Mouse (Mus musculus) bone marrow, adult 2 months (tissue): ENCODE results near the gene Cyp2ab1. TPM values are rescaled to one million over a fixed set of nuclear protein-coding genes. Genes with fewer than 3 reads are reported as not detected.

Source experiments
- H3K27ac ChIP-seq: fragments of 200-500 bp; 2 replicates; pipeline ENCODE4 v1.5.1; 2012; ENCODE audit warnings: low read depth, mild to moderate bottlenecking, control low read depth, inconsistent platforms, low read length; ENCODE audit not compliant: control insufficient read depth, poor library complexity, insufficient read depth
- H3K4me1 ChIP-seq: fragments of 200-500 bp; 2 replicates; pipeline ENCODE4 v1.6.1; 2011; ENCODE audit warnings: low read length; ENCODE audit not compliant: control insufficient read depth, insufficient read depth
- H3K4me3 ChIP-seq: fragments of 200-500 bp; replicated peaks from 2 replicates; pipeline ENCODE3; 2011; ENCODE audit warnings: mild to moderate bottlenecking, low read depth, low read length, control low read depth; ENCODE audit not compliant: control insufficient read depth
- CTCF ChIP-seq: fragments of 200-500 bp; IDR thresholded peaks from 2 replicates; pipeline ENCODE4 v1.5.1; 2011; ENCODE audit warnings: low read length, control low read depth; ENCODE audit not compliant: control insufficient read depth, insufficient read depth
- POLR2A ChIP-seq: fragments of 200-500 bp; IDR thresholded peaks from 2 replicates; pipeline ENCODE4 v1.6.1; 2011; ENCODE audit warnings: low read depth, mild to moderate bottlenecking, control low read depth, low read length, borderline replicate concordance; ENCODE audit not compliant: control insufficient read depth
- WGBS: fragments of 180-500 bp; shearing (Covaris S2); methylation state at CpG from one replicate; pipeline ENCODE4 v1.1.7; 2018; 5-methylcytosine and 5-hydroxymethylcytosine counted together
- polyA plus RNA-seq: library from polyadenylated mRNA; stranded (reverse); fragments of >200 nt; gene quantifications from 2 replicates; pipeline ENCODE4 v1.2.4, GENCODE M21; 2011; ENCODE audit warnings: low replicate concordance; ENCODE audit not compliant: missing spikeins, insufficient read depth, insufficient read length

The Cyp2ab1 gene
- polyA plus RNA-seq, 1 experiment = 1.5 TPM

- H3K4me1 ChIP-seq = peaks cover 3% of the 10 kb centered on the region; the same call in 1 of the 2 replicates
- WGBS = 82% methylated on average over 1 of the region's 1 CpGs
Observed at GRCm38 (mm10) chr16:20354011-20354410, 28.8 kb upstream of the Cyp2ab1 start.

GRCm38 (mm10) chr16:20345464-20345863 is 20.3 kb upstream of the Cyp2ab1 start:
- no peak overlapping the region for H3K27ac ChIP-seq
- TF ChIP-seq CTCF = no peak
- no peak for TF ChIP-seq POLR2A
- no peaks in the 10 kb centered on the region for H3K4me1 ChIP-seq
- 70% methylated on average over 1 of the region's 1 CpGs for WGBS
- no peak overlapping the region for H3K4me3 ChIP-seq

More at GRCm38 (mm10) chr16:20354011-20354410, 28.8 kb upstream of the Cyp2ab1 start:
- Histone ChIP-seq H3K27ac (no peak overlapping the region), H3K4me3 (no peak overlapping the region)
- TF ChIP-seq CTCF (no peak), POLR2A (no peak)

- Histone ChIP-seq H3K27ac (no peak overlapping the region), H3K4me3 (no peak overlapping the region), H3K4me1 (no peaks in the 10 kb centered on the region)
- WGBS = 96% methylated on average over 3 of the region's 3 CpGs
- TF ChIP-seq POLR2A (no peak), CTCF (no peak)
Observed at GRCm38 (mm10) chr16:20338616-20339015, 13.4 kb upstream of the Cyp2ab1 start.

- H3K27ac ChIP-seq = no peak overlapping the region
- no peak overlapping the region for H3K4me3 ChIP-seq
- 88% methylated on average over 8 of the region's 8 CpGs for WGBS
- TF ChIP-seq POLR2A (no peak), CTCF (no peak)
- H3K4me1 ChIP-seq = no peaks in the 10 kb centered on the region; the same call in 1 of the 2 replicates
Observed at GRCm38 (mm10) chr16:20334918-20335317, 9.7 kb upstream of the Cyp2ab1 start.

- Histone ChIP-seq H3K4me1 (peaks cover 3% of the 10 kb centered on the region; the same call in 1 of the 2 replicates), H3K4me3 (no peak overlapping the region), H3K27ac (no peak overlapping the region)
- TF ChIP-seq POLR2A (no peak), CTCF (no peak)
- 82% methylated on average over 5 of the region's 5 CpGs for WGBS
Observed at GRCm38 (mm10) chr16:20328306-20328705, 3.1 kb upstream of the Cyp2ab1 start.

GRCm38 (mm10) chr16:20323907-20324306 is 1.3 kb downstream of the Cyp2ab1 start:
- TF ChIP-seq POLR2A (no peak), CTCF (no peak)
- Histone ChIP-seq H3K27ac (no peak overlapping the region; the same call in 1 of the 2 replicates), H3K4me1 (peaks cover 3% of the 10 kb centered on the region; the same call in 1 of the 2 replicates), H3K4me3 (peak overlapping the region; percentile 19)
- 35% methylated on average over 5 of the region's 5 CpGs for whole genome bisulfite sequencing

- no peak for TF ChIP-seq POLR2A
- TF ChIP-seq CTCF = no peak
- Histone ChIP-seq H3K4me3 (no peak overlapping the region), H3K4me1 (peaks cover 3% of the 10 kb centered on the region; the same call in 1 of the 2 replicates), H3K27ac (no peak overlapping the region)
- WGBS = 81% methylated on average over 4 of the region's 4 CpGs
Observed at GRCm38 (mm10) chr16:20322274-20322673, 2.9 kb downstream of the Cyp2ab1 start.

- Histone ChIP-seq H3K4me3 (no peak overlapping the region), H3K27ac (no peak overlapping the region), H3K4me1 (peaks cover 1% of the 10 kb centered on the region; the same call in 1 of the 2 replicates)
- TF ChIP-seq CTCF (no peak), POLR2A (no peak)
- WGBS = 45% methylated on average over 6 of the region's 6 CpGs
Observed at GRCm38 (mm10) chr16:20316770-20317169, 8.4 kb downstream of the Cyp2ab1 start.

- 69% methylated on average over 4 of the region's 4 CpGs for WGBS
- H3K27ac ChIP-seq = no peak overlapping the region
- TF ChIP-seq POLR2A (no peak), CTCF (no peak)
Observed at GRCm38 (mm10) chr16:20315266-20315665, 9.9 kb downstream of the Cyp2ab1 start.

More at GRCm38 (mm10) chr16:20315266-20315665, 9.9 kb downstream of the Cyp2ab1 start:
- Histone ChIP-seq H3K4me3 (no peak overlapping the region), H3K4me1 (peaks cover 1% of the 10 kb centered on the region; the same call in 1 of the 2 replicates)
